Mouse (Mus musculus): ENCODE results near the gene Vasn. TPM values are rescaled to one million over a fixed set of nuclear protein-coding genes. Genes with fewer than 3 reads are reported as not detected.
A peak's percentile ranks its signal among the peaks of the same experiment; 100 is the strongest.

Vasn gene
- polyA plus RNA-seq, 1 experiment from 2014 or later = 2.1 TPM

- H3K4me2 ChIP-seq (ENCODE audit: low read length) = no peak overlapping the region
- no peaks in the 10 kb centered on the region for H3K27me3 ChIP-seq (replicated peaks; ENCODE audit: control insufficient read depth, insufficient read depth, low read length)
- H3K4me1 ChIP-seq (ENCODE audit: control insufficient read depth, insufficient read depth, low read length) = peaks cover 34% of the 10 kb centered on the region
- no peak overlapping the region for H3K4me3 ChIP-seq (ENCODE audit: low read depth, low read length)
- 76% methylated on average over 1 of the region's 1 CpGs for WGBS
- H3K36me3 ChIP-seq (ENCODE audit: control insufficient read depth, insufficient read depth, low read length) = peaks cover under 1% of the 10 kb centered on the region; the same call in 1 of the 2 replicates
- H3K9me3 ChIP-seq (replicated peaks; ENCODE audit: control insufficient read depth, low read length) = no peaks in the 10 kb centered on the region
- no peak for ATAC-seq
- H3K9ac ChIP-seq (ENCODE audit: low read length) = no peak overlapping the region
- H3K27ac ChIP-seq (ENCODE audit: low read depth, low read length) = 0 out of 2 replicates have a peak overlapping the region, but pooled peaks have one; percentile 30
- DNase-seq (ENCODE audit: low spot score) = no peak
Measured at GRCm38 (mm10) chr16:4603453-4603837, 36.3 kb upstream of the Vasn start.

- peaks cover 26% of the 10 kb centered on the region for H3K4me1 ChIP-seq (ENCODE audit: control insufficient read depth, insufficient read depth, low read length)
- H3K4me2 ChIP-seq (ENCODE audit: low read length) = no peak overlapping the region
- H3K9ac ChIP-seq (ENCODE audit: low read length) = no peak overlapping the region; the same call in 1 of the 2 replicates
- peaks cover 8% of the 10 kb centered on the region for H3K36me3 ChIP-seq (ENCODE audit: control insufficient read depth, insufficient read depth, low read length)
- H3K9me3 ChIP-seq (replicated peaks; ENCODE audit: control insufficient read depth, low read length) = no peaks in the 10 kb centered on the region
- no peak for ATAC-seq
- H3K4me3 ChIP-seq (ENCODE audit: low read depth, low read length) = no peak overlapping the region
- no peak overlapping the region for H3K27ac ChIP-seq (ENCODE audit: low read depth, low read length)
- H3K27me3 ChIP-seq (replicated peaks; ENCODE audit: control insufficient read depth, insufficient read depth, low read length) = no peaks in the 10 kb centered on the region
- WGBS = 82% methylated on average over 11 of the region's 11 CpGs
- DNase-seq (ENCODE audit: low spot score) = no peak
Measured at GRCm38 (mm10) chr16:4604293-4604837, 35.4 kb upstream of the Vasn start.

GRCm38 (mm10) chr16:4605514-4606131 lies 34.1 kb upstream of the Vasn start:
- Histone ChIP-seq H3K36me3 (ENCODE audit: control insufficient read depth, insufficient read depth, low read length) (peaks cover 18% of the 10 kb centered on the region), H3K9ac (ENCODE audit: low read length) (no peak overlapping the region), H3K27me3 (replicated peaks; ENCODE audit: control insufficient read depth, insufficient read depth, low read length) (no peaks in the 10 kb centered on the region), H3K4me1 (ENCODE audit: control insufficient read depth, insufficient read depth, low read length) (peaks cover 26% of the 10 kb centered on the region), H3K27ac (ENCODE audit: low read depth, low read length) (peak overlapping the region; percentile 44; the same call in 1 of the 2 replicates), H3K9me3 (replicated peaks; ENCODE audit: control insufficient read depth, low read length) (no peaks in the 10 kb centered on the region), H3K4me2 (ENCODE audit: low read length) (no peak overlapping the region), H3K4me3 (ENCODE audit: low read depth, low read length) (no peak overlapping the region)
- 50% methylated on average over 13 of the region's 13 CpGs for WGBS
- no peak for DNase-seq (ENCODE audit: low spot score)
- ATAC-seq = no peak

- H3K27ac ChIP-seq (ENCODE audit: low read depth, low read length) = no peak overlapping the region
- peaks cover 27% of the 10 kb centered on the region for H3K36me3 ChIP-seq (ENCODE audit: control insufficient read depth, insufficient read depth, low read length)
- WGBS = 59% methylated on average over 5 of the region's 5 CpGs
- H3K4me1 ChIP-seq (ENCODE audit: control insufficient read depth, insufficient read depth, low read length) = peaks cover 26% of the 10 kb centered on the region
- no peaks in the 10 kb centered on the region for H3K27me3 ChIP-seq (replicated peaks; ENCODE audit: control insufficient read depth, insufficient read depth, low read length)
- H3K4me3 ChIP-seq (ENCODE audit: low read depth, low read length) = no peak overlapping the region
- ATAC-seq (no peak), DNase-seq (ENCODE audit: low spot score) (peak; percentile 49)
- no peaks in the 10 kb centered on the region for H3K9me3 ChIP-seq (replicated peaks; ENCODE audit: control insufficient read depth, low read length)
- H3K9ac ChIP-seq (ENCODE audit: low read length) = no peak overlapping the region
- H3K4me2 ChIP-seq (ENCODE audit: low read length) = no peak overlapping the region
Measured at GRCm38 (mm10) chr16:4606431-4607084, 33.2 kb upstream of the Vasn start.

GRCm38 (mm10) chr16:4607818-4608531 lies 31.8 kb upstream of the Vasn start:
- Histone ChIP-seq H3K4me1 (ENCODE audit: control insufficient read depth, insufficient read depth, low read length) (peaks cover 17% of the 10 kb centered on the region), H3K9me3 (replicated peaks; ENCODE audit: control insufficient read depth, low read length) (no peaks in the 10 kb centered on the region), H3K27me3 (replicated peaks; ENCODE audit: control insufficient read depth, insufficient read depth, low read length) (no peaks in the 10 kb centered on the region), H3K4me3 (ENCODE audit: low read depth, low read length) (no peak overlapping the region), H3K27ac (ENCODE audit: low read depth, low read length) (no peak overlapping the region), H3K9ac (ENCODE audit: low read length) (no peak overlapping the region), H3K4me2 (ENCODE audit: low read length) (no peak overlapping the region), H3K36me3 (ENCODE audit: control insufficient read depth, insufficient read depth, low read length) (peaks cover 40% of the 10 kb centered on the region)
- 58% methylated on average over 9 of the region's 9 CpGs for WGBS
- peak; percentile 85 for DNase-seq (ENCODE audit: low spot score)
- ATAC-seq = peak; percentile 70

GRCm38 (mm10) chr16:4608532-4609059 lies 31.1 kb upstream of the Vasn start:
- 90% methylated on average over 19 of the region's 19 CpGs for WGBS
- DNase-seq (ENCODE audit: low spot score) (no peak), ATAC-seq (no peak)
- Histone ChIP-seq H3K36me3 (ENCODE audit: control insufficient read depth, insufficient read depth, low read length) (peaks cover 46% of the 10 kb centered on the region), H3K27ac (ENCODE audit: low read depth, low read length) (no peak overlapping the region), H3K9ac (ENCODE audit: low read length) (no peak overlapping the region), H3K4me2 (ENCODE audit: low read length) (no peak overlapping the region), H3K4me1 (ENCODE audit: control insufficient read depth, insufficient read depth, low read length) (peaks cover 15% of the 10 kb centered on the region), H3K27me3 (replicated peaks; ENCODE audit: control insufficient read depth, insufficient read depth, low read length) (no peaks in the 10 kb centered on the region), H3K9me3 (replicated peaks; ENCODE audit: control insufficient read depth, low read length) (no peaks in the 10 kb centered on the region), H3K4me3 (ENCODE audit: low read depth, low read length) (no peak overlapping the region)

- H3K4me1 ChIP-seq (ENCODE audit: control insufficient read depth, insufficient read depth, low read length) = peaks cover 5% of the 10 kb centered on the region
- H3K27me3 ChIP-seq (replicated peaks; ENCODE audit: control insufficient read depth, insufficient read depth, low read length) = no peaks in the 10 kb centered on the region
- H3K4me3 ChIP-seq (ENCODE audit: low read depth, low read length) = no peak overlapping the region
- no peak for ATAC-seq
- DNase-seq (ENCODE audit: low spot score) = no peak
- WGBS = 86% methylated on average over 5 of the region's 5 CpGs
- no peak overlapping the region for H3K27ac ChIP-seq (ENCODE audit: low read depth, low read length)
- H3K4me2 ChIP-seq (ENCODE audit: low read length) = no peak overlapping the region
- no peaks in the 10 kb centered on the region for H3K9me3 ChIP-seq (replicated peaks; ENCODE audit: control insufficient read depth, low read length)
- H3K36me3 ChIP-seq (ENCODE audit: control insufficient read depth, insufficient read depth, low read length) = peaks cover 72% of the 10 kb centered on the region
- no peak overlapping the region for H3K9ac ChIP-seq (ENCODE audit: low read length)
Measured at GRCm38 (mm10) chr16:4611193-4611592, 28.5 kb upstream of the Vasn start.

GRCm38 (mm10) chr16:4611676-4612075 lies 28.1 kb upstream of the Vasn start:
- Histone ChIP-seq H3K27me3 (replicated peaks; ENCODE audit: control insufficient read depth, insufficient read depth, low read length) (no peaks in the 10 kb centered on the region), H3K27ac (ENCODE audit: low read depth, low read length) (no peak overlapping the region), H3K36me3 (ENCODE audit: control insufficient read depth, insufficient read depth, low read length) (peaks cover 77% of the 10 kb centered on the region), H3K9ac (ENCODE audit: low read length) (no peak overlapping the region), H3K4me3 (ENCODE audit: low read depth, low read length) (no peak overlapping the region), H3K4me1 (ENCODE audit: control insufficient read depth, insufficient read depth, low read length) (peaks cover under 1% of the 10 kb centered on the region; the same call in 1 of the 2 replicates), H3K4me2 (ENCODE audit: low read length) (no peak overlapping the region), H3K9me3 (replicated peaks; ENCODE audit: control insufficient read depth, low read length) (no peaks in the 10 kb centered on the region)
- WGBS = 92% methylated on average over 7 of the region's 7 CpGs
- ATAC-seq (no peak), DNase-seq (ENCODE audit: low spot score) (no peak)

Data from forebrain, embryonic 14.5 days (tissue).